Mouse (Mus musculus) stomach, embryonic 15.5 days (tissue): ENCODE measurements around the gene Il1f5. TPM values are rescaled to one million over a fixed set of nuclear protein-coding genes. Genes with fewer than 3 reads are reported as not detected.

ENCODE experiments used
- polyA plus RNA-seq: library from polyadenylated mRNA; unstranded; fragments of >200 nt; fragmentation: Nextera tagmentation; extraction: Ambion mirVana; gene quantifications from 2 replicates; pipeline ENCODE4 v1.2.1, GENCODE M21; 2015

Gene Il1f5
- polyA plus RNA-seq, 1 experiment from 2014 or later, result 0.13 TPM

Other genes starting within 250 kb of the Il1f5 start
- 1.9 and 2.3 TPM in 2 replicates for gene Hnmt, start 227.6 kb upstream of the Il1f5 start, polyA plus RNA-seq
- gene Tbpl2, start 180.4 kb upstream of the Il1f5 start, polyA plus RNA-seq, result not detected in 2 replicates
- not detected in 2 replicates for gene Il1f8, start 123.8 kb upstream of the Il1f5 start, polyA plus RNA-seq
- 0.23 and 0.28 TPM in 2 replicates for gene Il1f9, start 90.5 kb upstream of the Il1f5 start, polyA plus RNA-seq
- gene Il1f6, start 61.5 kb upstream of the Il1f5 start, polyA plus RNA-seq, result not detected in 2 replicates
- gene Il1f10, start 14.2 kb downstream of the Il1f5 start, polyA plus RNA-seq, result not detected in 2 replicates
- gene Il1rn, start 59.9 kb downstream of the Il1f5 start, polyA plus RNA-seq, result 4.7 and 7.3 TPM in 2 replicates
- gene Psd4, start 90.6 kb downstream of the Il1f5 start, polyA plus RNA-seq, result 6.3 and 6.4 TPM in 2 replicates
- gene Pax8, start 198.6 kb downstream of the Il1f5 start, polyA plus RNA-seq, result 0.18 and 0.60 TPM in 2 replicates